Mouse (Mus musculus) forebrain, embryonic 11.5 days (tissue): ENCODE measurements at regions not wholly inside any gene's neighbourhood (a gene's known extent, or its start where the extent isn't known, plus 50 kb on each side); places are given as distances from the start of the nearest gene placed in this dataset.

Experiments used
- ATAC-seq: fragments of 200-750 bp; cut with Nextera tagmentation; replicated peaks from 2 replicates; pipeline ENCODE4 v1.8.0; 2017; ENCODE audit warnings: moderate TSS enrichment; ENCODE audit not compliant: low FRiP score
- DNase-seq: peaks from one replicate; pipeline ENCODE4 v3.0.0-alpha.2; 2017; ENCODE audit warnings: low spot score
- H3K27ac ChIP-seq: fragments of 300-500 bp; sonication (generic); 2 replicates; pipeline ENCODE4 v1.5.1; 2014; ENCODE audit warnings: low read depth, low read length
- H3K27me3 ChIP-seq: fragments of 300-500 bp; sonication (generic); 2 replicates; pipeline ENCODE4 v1.6.1; 2014; ENCODE audit warnings: mild to moderate bottlenecking, low read length, mixed read lengths; ENCODE audit not compliant: control insufficient read depth, insufficient read depth
- H3K36me3 ChIP-seq: fragments of 300-500 bp; sonication (generic); 2 replicates; pipeline ENCODE4 v1.6.1; 2014; ENCODE audit warnings: mild to moderate bottlenecking, low read length, moderate library complexity, mixed read lengths; ENCODE audit not compliant: control insufficient read depth, insufficient read depth
- H3K4me1 ChIP-seq: fragments of 300-500 bp; sonication (generic); replicated peaks from 2 replicates; pipeline ENCODE4 v1.6.1; 2014; ENCODE audit warnings: low read length, mixed read lengths; ENCODE audit not compliant: control insufficient read depth, insufficient read depth
- H3K4me2 ChIP-seq: fragments of 300-500 bp; sonication (generic); 2 replicates; pipeline ENCODE4 v1.6.1; 2014; ENCODE audit warnings: low read depth, mild to moderate bottlenecking, low read length, moderate library complexity, mixed read lengths; ENCODE audit not compliant: severe bottlenecking
- H3K4me3 ChIP-seq: fragments of 300-500 bp; sonication (generic); 2 replicates; pipeline ENCODE4 v1.5.1; 2014; ENCODE audit warnings: low read depth, low read length
- H3K9ac ChIP-seq: fragments of 300-500 bp; sonication (generic); 2 replicates; pipeline ENCODE4 v1.6.1; 2014; ENCODE audit warnings: low read length
- H3K9me3 ChIP-seq: fragments of 300-500 bp; sonication (generic); 2 replicates; pipeline ENCODE4 v1.6.1; 2016; ENCODE audit warnings: low read length, mixed read lengths; ENCODE audit not compliant: control insufficient read depth
- WGBS: fragments of 180-500 bp; shearing (Covaris S2); extraction: QIAGEN DNeasy Blood & Tissue Kit; methylation state at CpG from one replicate; pipeline ENCODE4 v1.1.7; 2014; 5-methylcytosine and 5-hydroxymethylcytosine counted together

- Histone ChIP-seq H3K9me3 (no peaks in the 10 kb centered on the region), H3K4me3 (no peak overlapping the region), H3K4me2 (no peak overlapping the region), H3K27me3 (no peaks in the 10 kb centered on the region), H3K9ac (no peak overlapping the region), H3K4me1 (no peaks in the 10 kb centered on the region), H3K36me3 (no peaks in the 10 kb centered on the region), H3K27ac (no peak overlapping the region)
- ATAC-seq (no peak), DNase-seq (peak; percentile 49)
- 69% methylated on average over 17 of the region's 17 CpGs for WGBS
Measured at GRCm38 (mm10) chr2:28336349-28337309, 110.0 kb upstream of the Ppp1r26 start.

DNA sequence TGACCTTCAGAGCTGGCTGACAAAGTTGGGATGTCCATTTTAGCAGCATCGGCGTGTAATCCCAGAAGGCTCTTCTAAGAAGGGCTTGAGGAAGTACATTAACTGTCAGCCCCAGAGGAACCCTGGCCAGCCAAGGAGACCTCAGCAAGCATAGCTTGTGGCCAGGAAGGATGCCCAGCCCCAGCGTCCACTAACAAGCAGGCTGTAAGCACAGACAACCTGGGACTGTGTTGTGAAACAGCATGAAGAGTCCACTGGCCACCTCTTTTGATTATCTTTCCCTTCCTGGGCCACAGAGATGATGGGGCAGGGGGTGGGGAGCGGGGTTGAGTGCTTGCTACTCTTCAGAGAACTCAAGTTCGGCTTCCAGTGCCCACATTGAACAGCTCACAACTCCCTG lies 109.0 kb upstream of the Ppp1r26 start:
- ATAC-seq: no peak
- H3K27me3 ChIP-seq: no peaks in the 10 kb centered on the region
- no peak overlapping the region for H3K4me3 ChIP-seq
- H3K4me1 ChIP-seq: no peaks in the 10 kb centered on the region
- H3K36me3 ChIP-seq: no peaks in the 10 kb centered on the region
- H3K9ac ChIP-seq: no peak overlapping the region
- H3K27ac ChIP-seq: no peak overlapping the region
- H3K4me2 ChIP-seq: no peak overlapping the region
- H3K9me3 ChIP-seq: no peaks in the 10 kb centered on the region
- DNase-seq: peak; percentile 19
- 81% methylated on average over 5 of the region's 5 CpGs for WGBS

GRCm38 (mm10) chr2:28341304-28341703 lies 105.3 kb upstream of the Ppp1r26 start:
- no peaks in the 10 kb centered on the region for H3K27me3 ChIP-seq
- WGBS: 96% methylated on average over 2 of the region's 2 CpGs
- H3K4me3 ChIP-seq: no peak overlapping the region
- H3K27ac ChIP-seq: no peak overlapping the region
- no peaks in the 10 kb centered on the region for H3K4me1 ChIP-seq
- no peaks in the 10 kb centered on the region for H3K9me3 ChIP-seq
- no peaks in the 10 kb centered on the region for H3K36me3 ChIP-seq
- H3K9ac ChIP-seq: no peak overlapping the region
- DNase-seq (no peak), ATAC-seq (no peak)
- no peak overlapping the region for H3K4me2 ChIP-seq

DNA sequence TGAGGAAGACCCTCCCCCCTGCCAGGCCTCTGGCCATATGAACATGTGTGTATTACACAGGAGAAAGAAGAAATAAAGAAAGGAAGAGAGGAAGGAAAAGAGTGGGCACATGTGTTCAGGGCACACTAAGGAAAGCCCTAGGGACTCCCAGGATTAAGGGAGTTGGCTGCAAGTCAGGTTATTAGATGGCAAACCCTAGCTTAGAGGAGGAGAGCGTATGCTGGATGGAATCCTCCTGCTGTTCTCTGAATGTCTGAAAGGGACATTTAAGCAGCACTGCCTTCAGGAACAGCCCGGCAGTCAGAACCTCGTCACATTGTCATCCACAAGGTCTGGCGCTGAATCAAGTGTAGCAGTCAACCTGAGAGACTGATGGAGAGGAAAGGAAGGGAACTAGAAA lies 98.1 kb upstream of the Ppp1r26 start:
- H3K4me2 ChIP-seq: no peak overlapping the region
- WGBS: 69% methylated on average over 4 of the region's 4 CpGs
- no peak overlapping the region for H3K4me3 ChIP-seq
- H3K9ac ChIP-seq: no peak overlapping the region
- H3K27me3 ChIP-seq: no peaks in the 10 kb centered on the region
- H3K27ac ChIP-seq: no peak overlapping the region
- no peak for ATAC-seq
- no peaks in the 10 kb centered on the region for H3K4me1 ChIP-seq
- DNase-seq: no peak
- no peaks in the 10 kb centered on the region for H3K9me3 ChIP-seq
- H3K36me3 ChIP-seq: no peaks in the 10 kb centered on the region

- Histone ChIP-seq H3K4me2 (no peak overlapping the region), H3K36me3 (no peaks in the 10 kb centered on the region), H3K27ac (no peak overlapping the region), H3K4me1 (no peaks in the 10 kb centered on the region), H3K4me3 (no peak overlapping the region), H3K9ac (no peak overlapping the region), H3K9me3 (no peaks in the 10 kb centered on the region), H3K27me3 (no peaks in the 10 kb centered on the region)
- WGBS: 89% methylated on average over 8 of the region's 8 CpGs
- DNase-seq: peak; percentile 10
- ATAC-seq: no peak
Measured at GRCm38 (mm10) chr2:28349911-28350310, 96.7 kb upstream of the Ppp1r26 start.

DNA sequence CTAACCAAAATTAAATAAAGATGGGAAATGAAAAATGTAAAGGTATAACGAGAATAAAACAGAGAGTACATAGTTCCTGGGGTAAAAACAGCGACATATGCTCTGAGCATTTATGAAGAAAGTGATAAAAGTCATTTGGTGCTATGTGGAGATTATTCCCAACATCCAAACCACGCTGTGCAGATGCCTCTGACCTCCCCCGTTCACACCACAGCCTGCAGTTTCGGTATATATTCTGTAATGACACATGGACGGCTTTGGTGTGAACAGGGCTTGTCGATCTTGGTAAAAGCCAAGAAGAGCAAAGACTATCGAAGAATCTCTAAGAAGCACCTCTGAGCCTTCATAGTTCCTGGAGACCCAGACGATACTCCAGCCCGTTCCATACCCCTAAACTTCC lies 95.2 kb upstream of the Ppp1r26 start:
- no peak for ATAC-seq
- Histone ChIP-seq H3K4me3 (no peak overlapping the region), H3K27ac (no peak overlapping the region), H3K9ac (no peak overlapping the region), H3K27me3 (no peaks in the 10 kb centered on the region), H3K4me1 (no peaks in the 10 kb centered on the region), H3K9me3 (no peaks in the 10 kb centered on the region), H3K4me2 (no peak overlapping the region), H3K36me3 (no peaks in the 10 kb centered on the region)
- WGBS: 92% methylated on average over 10 of the region's 10 CpGs
- peak; percentile 14 for DNase-seq

- no peak for ATAC-seq
- no peak overlapping the region for H3K9ac ChIP-seq
- no peaks in the 10 kb centered on the region for H3K36me3 ChIP-seq
- no peaks in the 10 kb centered on the region for H3K9me3 ChIP-seq
- DNase-seq: peak; percentile 9
- WGBS: 94% methylated on average over 1 of the region's 1 CpGs
- H3K27ac ChIP-seq: no peak overlapping the region
- no peaks in the 10 kb centered on the region for H3K27me3 ChIP-seq
- no peak overlapping the region for H3K4me3 ChIP-seq
- no peaks in the 10 kb centered on the region for H3K4me1 ChIP-seq
- no peak overlapping the region for H3K4me2 ChIP-seq
Measured at GRCm38 (mm10) chr2:28352903-28353302, 93.7 kb upstream of the Ppp1r26 start.

- H3K4me2 ChIP-seq: no peak overlapping the region
- H3K9ac ChIP-seq: no peak overlapping the region
- H3K27ac ChIP-seq: no peak overlapping the region
- no peak for DNase-seq
- WGBS: 78% methylated on average over 6 of the region's 6 CpGs
- H3K4me3 ChIP-seq: no peak overlapping the region
- ATAC-seq: no peak
- no peaks in the 10 kb centered on the region for H3K27me3 ChIP-seq
- no peaks in the 10 kb centered on the region for H3K4me1 ChIP-seq
- no peaks in the 10 kb centered on the region for H3K36me3 ChIP-seq
- H3K9me3 ChIP-seq: no peaks in the 10 kb centered on the region
Measured at GRCm38 (mm10) chr2:28362199-28362598, 84.4 kb upstream of the Ppp1r26 start.

GRCm38 (mm10) chr2:28364623-28365022 lies 82.0 kb upstream of the Ppp1r26 start:
- peak; percentile 31 for DNase-seq
- Histone ChIP-seq H3K4me3 (no peak overlapping the region), H3K4me2 (no peak overlapping the region), H3K4me1 (no peaks in the 10 kb centered on the region; the same call in 1 of the 2 replicates), H3K27ac (no peak overlapping the region), H3K9ac (no peak overlapping the region), H3K9me3 (no peaks in the 10 kb centered on the region), H3K27me3 (no peaks in the 10 kb centered on the region), H3K36me3 (no peaks in the 10 kb centered on the region)
- ATAC-seq: no peak
- WGBS: 68% methylated on average over 3 of the region's 3 CpGs
